Mouse (Mus musculus): ENCODE measurements around the gene Plekho2.

GRCm38 (mm10) chr9:65548311-65548710 lies 31.5 kb downstream of the Plekho2 start:
- no peak for TF ChIP-seq CTCF (IDR thresholded peaks at IDR 0.05; ENCODE audit: low read depth)
- TF ChIP-seq EP300 (IDR thresholded peaks at IDR 0.05; ENCODE audit: low read depth): no peak

All from heart, postnatal 0 days (tissue).